Mouse (Mus musculus): ENCODE results near the gene Dolpp1. TPM values are rescaled to one million over a fixed set of nuclear protein-coding genes. Genes with fewer than 3 reads are reported as not detected.

The Dolpp1 gene
- polyA plus RNA-seq, 1 experiment from 2014 or later: 34.6 TPM

- no peak overlapping the region for H3K4me2 ChIP-seq (replicated peaks)
- peaks cover 16% of the 10 kb centered on the region for H3K4me1 ChIP-seq
- H3K4me3 ChIP-seq (replicated peaks): no peak overlapping the region
- WGBS: 80% methylated on average over 10 of the region's 10 CpGs
- no peaks in the 10 kb centered on the region for H3K27me3 ChIP-seq
- H3K9me3 ChIP-seq (replicated peaks): no peaks in the 10 kb centered on the region
- H3K27ac ChIP-seq (replicated peaks): no peak overlapping the region
- H3K36me3 ChIP-seq: peaks cover 60% of the 10 kb centered on the region
- H3K9ac ChIP-seq: no peak overlapping the region
- no peak for ATAC-seq (ENCODE audit: insufficient number of reproducible peaks, low FRiP score, low TSS enrichment, low read depth)
These were observed 6.0 kb downstream of the Dolpp1 start for GRCm38 (mm10) chr2:30397986-30398512.

DNA sequence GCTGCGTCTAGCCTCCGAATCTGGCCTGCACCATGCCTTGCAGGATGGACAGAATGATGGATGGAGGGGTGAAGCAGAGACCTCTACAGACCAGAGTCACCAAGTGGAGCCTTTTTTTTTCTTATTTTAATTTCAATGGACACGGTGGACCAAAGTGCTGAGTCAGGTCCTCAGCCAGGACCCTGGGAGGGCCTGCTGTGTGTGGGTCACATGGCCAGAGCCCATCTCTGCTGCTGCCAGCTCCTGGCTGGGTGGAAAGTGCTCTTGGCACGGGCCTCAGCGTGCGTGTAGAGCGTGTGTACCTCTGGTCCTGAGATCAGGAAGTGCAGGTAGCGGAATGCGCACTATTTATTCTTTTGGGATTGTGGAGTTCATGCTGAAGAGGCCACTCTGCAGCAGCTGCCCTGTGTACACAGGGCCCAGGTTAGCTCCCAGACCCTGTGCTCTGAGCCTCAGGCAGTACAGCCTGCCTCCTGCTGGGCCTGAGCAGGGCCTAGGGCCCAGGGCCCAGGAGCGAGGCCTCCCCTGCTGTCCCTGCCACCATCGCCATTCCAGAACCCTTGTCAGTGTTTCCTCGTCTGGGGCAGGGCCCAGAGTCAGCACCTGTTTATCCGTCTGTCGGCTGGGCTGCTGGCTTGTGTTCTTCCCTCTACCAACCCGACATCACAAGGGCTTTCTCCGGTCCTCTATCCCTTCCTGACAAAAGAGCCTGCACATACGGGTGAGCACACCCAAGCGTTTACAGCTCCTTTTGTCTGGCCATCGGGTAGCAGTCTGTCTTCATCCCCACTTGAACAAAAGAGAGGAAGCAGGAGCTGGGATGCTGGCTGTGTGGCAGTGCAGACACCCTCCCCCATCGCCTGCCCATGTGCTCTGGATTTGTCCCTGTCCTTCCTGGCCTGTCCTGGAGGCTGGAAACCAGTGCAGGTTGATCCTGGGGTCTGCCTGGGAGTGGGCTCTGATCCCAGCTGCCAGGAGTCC, 7.4 kb downstream of the Dolpp1 start:
- Histone ChIP-seq H3K4me2 (replicated peaks) (no peak overlapping the region), H3K4me3 (replicated peaks) (no peak overlapping the region), H3K9me3 (replicated peaks) (no peaks in the 10 kb centered on the region), H3K4me1 (0 out of 2 replicates have a peak, but pooled peaks cover 4% of the 10 kb centered on the region), H3K27me3 (no peaks in the 10 kb centered on the region), H3K36me3 (peaks cover 73% of the 10 kb centered on the region), H3K9ac (no peak overlapping the region), H3K27ac (replicated peaks) (no peak overlapping the region)
- no peak for ATAC-seq (ENCODE audit: insufficient number of reproducible peaks, low FRiP score, low TSS enrichment, low read depth)
- WGBS: 55% methylated on average over 20 of the region's 20 CpGs

DNA sequence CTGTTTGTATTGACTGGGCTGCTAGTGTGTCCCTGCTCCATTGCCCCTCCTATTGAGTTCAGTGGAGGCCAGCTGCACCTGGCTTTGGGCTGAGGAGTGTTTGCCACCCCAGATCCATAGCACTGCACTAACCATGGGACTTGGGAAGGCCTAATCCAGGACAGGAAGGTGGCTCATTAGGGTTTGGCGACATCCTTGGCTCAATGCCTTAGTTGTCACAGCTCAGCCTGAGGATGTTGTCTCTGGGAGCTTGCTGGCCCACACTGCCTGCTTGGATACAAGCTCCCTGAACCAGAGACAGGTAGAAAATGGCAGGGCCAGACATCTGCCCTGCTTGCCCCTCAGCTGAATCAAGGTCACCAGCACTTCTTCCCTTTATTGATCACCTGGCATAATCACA, 9.5 kb downstream of the Dolpp1 start:
- Histone ChIP-seq H3K27ac (replicated peaks) (no peak overlapping the region), H3K9ac (no peak overlapping the region), H3K9me3 (replicated peaks) (no peaks in the 10 kb centered on the region), H3K4me3 (replicated peaks) (no peak overlapping the region), H3K4me2 (replicated peaks) (no peak overlapping the region), H3K4me1 (0 out of 2 replicates have a peak, but pooled peaks cover 4% of the 10 kb centered on the region), H3K36me3 (peaks cover 86% of the 10 kb centered on the region), H3K27me3 (no peaks in the 10 kb centered on the region)
- WGBS: 67% methylated on average over 1 of the region's 1 CpGs
- ATAC-seq (ENCODE audit: insufficient number of reproducible peaks, low FRiP score, low TSS enrichment, low read depth): no peak

GRCm38 (mm10) chr2:30402351-30402826, 10.3 kb downstream of the Dolpp1 start:
- no peak overlapping the region for H3K27ac ChIP-seq (replicated peaks)
- H3K4me1 ChIP-seq: 0 out of 2 replicates have a peak, but pooled peaks cover 4% of the 10 kb centered on the region
- H3K4me3 ChIP-seq (replicated peaks): no peak overlapping the region
- H3K36me3 ChIP-seq: peaks cover 84% of the 10 kb centered on the region
- no peak overlapping the region for H3K9ac ChIP-seq
- H3K9me3 ChIP-seq (replicated peaks): no peaks in the 10 kb centered on the region
- ATAC-seq (ENCODE audit: insufficient number of reproducible peaks, low FRiP score, low TSS enrichment, low read depth): no peak
- H3K27me3 ChIP-seq: no peaks in the 10 kb centered on the region
- no peak overlapping the region for H3K4me2 ChIP-seq (replicated peaks)
- WGBS: 90% methylated on average over 9 of the region's 9 CpGs

- Histone ChIP-seq H3K36me3 (peaks cover 84% of the 10 kb centered on the region), H3K4me2 (replicated peaks) (no peak overlapping the region), H3K27me3 (no peaks in the 10 kb centered on the region), H3K4me1 (0 out of 2 replicates have a peak, but pooled peaks cover 4% of the 10 kb centered on the region), H3K9ac (no peak overlapping the region), H3K9me3 (replicated peaks) (no peaks in the 10 kb centered on the region), H3K27ac (replicated peaks) (no peak overlapping the region), H3K4me3 (replicated peaks) (no peak overlapping the region)
- WGBS: 77% methylated on average over 2 of the region's 2 CpGs
- ATAC-seq (ENCODE audit: insufficient number of reproducible peaks, low FRiP score, low TSS enrichment, low read depth): no peak
These were observed 10.8 kb downstream of the Dolpp1 start for GRCm38 (mm10) chr2:30402843-30403242.

- no peak overlapping the region for H3K4me2 ChIP-seq (replicated peaks)
- no peak overlapping the region for H3K27ac ChIP-seq (replicated peaks)
- 0 out of 2 replicates have a peak, but pooled peaks cover 4% of the 10 kb centered on the region for H3K4me1 ChIP-seq
- no peak for ATAC-seq (ENCODE audit: insufficient number of reproducible peaks, low FRiP score, low TSS enrichment, low read depth)
- H3K27me3 ChIP-seq: no peaks in the 10 kb centered on the region
- no peaks in the 10 kb centered on the region for H3K9me3 ChIP-seq (replicated peaks)
- WGBS: 92% methylated on average over 1 of the region's 1 CpGs
- H3K9ac ChIP-seq: no peak overlapping the region
- peaks cover 86% of the 10 kb centered on the region for H3K36me3 ChIP-seq
- no peak overlapping the region for H3K4me3 ChIP-seq (replicated peaks)
These were observed 11.8 kb downstream of the Dolpp1 start for GRCm38 (mm10) chr2:30403870-30404269.

GRCm38 (mm10) chr2:30407221-30407620, 15.2 kb downstream of the Dolpp1 start:
- WGBS: 79% methylated on average over 2 of the region's 2 CpGs
- H3K9me3 ChIP-seq (replicated peaks): no peaks in the 10 kb centered on the region
- H3K9ac ChIP-seq: no peak overlapping the region
- H3K27ac ChIP-seq (replicated peaks): no peak overlapping the region
- H3K4me2 ChIP-seq (replicated peaks): no peak overlapping the region
- peaks cover 63% of the 10 kb centered on the region for H3K36me3 ChIP-seq
- H3K4me3 ChIP-seq (replicated peaks): no peak overlapping the region
- H3K27me3 ChIP-seq: no peaks in the 10 kb centered on the region
- no peaks in the 10 kb centered on the region for H3K4me1 ChIP-seq
- no peak for ATAC-seq (ENCODE audit: insufficient number of reproducible peaks, low FRiP score, low TSS enrichment, low read depth)

DNA sequence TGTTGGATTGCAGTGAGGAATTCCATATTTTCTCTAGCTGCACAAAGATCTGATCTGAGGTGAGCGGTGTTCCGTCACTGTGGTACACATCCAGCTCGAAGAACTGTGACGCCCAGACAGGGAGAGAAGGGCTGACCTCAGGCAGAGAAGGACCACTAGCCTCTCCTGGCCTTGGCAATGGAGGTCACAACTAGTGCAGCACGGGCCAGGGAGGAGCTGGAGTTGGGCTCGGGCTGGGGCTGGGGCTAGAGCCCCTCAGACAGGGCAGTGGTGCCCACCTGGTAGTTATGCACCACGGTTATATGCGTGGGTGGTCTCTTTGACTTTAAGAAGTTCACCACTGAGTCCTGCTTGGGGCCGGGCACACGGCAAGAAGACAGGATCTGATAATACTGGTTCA, 15.7 kb downstream of the Dolpp1 start:
- Histone ChIP-seq H3K9ac (no peak overlapping the region), H3K4me1 (no peaks in the 10 kb centered on the region), H3K9me3 (replicated peaks) (no peaks in the 10 kb centered on the region), H3K4me3 (replicated peaks) (no peak overlapping the region), H3K4me2 (replicated peaks) (no peak overlapping the region), H3K36me3 (peaks cover 59% of the 10 kb centered on the region), H3K27ac (replicated peaks) (no peak overlapping the region), H3K27me3 (no peaks in the 10 kb centered on the region)
- ATAC-seq (ENCODE audit: insufficient number of reproducible peaks, low FRiP score, low TSS enrichment, low read depth): no peak
- WGBS: 91% methylated on average over 10 of the region's 10 CpGs

GRCm38 (mm10) chr2:30408452-30409100, 16.5 kb downstream of the Dolpp1 start:
- Histone ChIP-seq H3K9ac (no peak overlapping the region), H3K27ac (replicated peaks) (no peak overlapping the region), H3K27me3 (no peaks in the 10 kb centered on the region), H3K4me2 (replicated peaks) (no peak overlapping the region), H3K36me3 (peaks cover 51% of the 10 kb centered on the region), H3K4me1 (peaks cover 2% of the 10 kb centered on the region), H3K9me3 (replicated peaks) (no peaks in the 10 kb centered on the region), H3K4me3 (replicated peaks) (no peak overlapping the region)
- WGBS: 80% methylated on average over 8 of the region's 8 CpGs
- ATAC-seq (ENCODE audit: insufficient number of reproducible peaks, low FRiP score, low TSS enrichment, low read depth): no peak

DNA sequence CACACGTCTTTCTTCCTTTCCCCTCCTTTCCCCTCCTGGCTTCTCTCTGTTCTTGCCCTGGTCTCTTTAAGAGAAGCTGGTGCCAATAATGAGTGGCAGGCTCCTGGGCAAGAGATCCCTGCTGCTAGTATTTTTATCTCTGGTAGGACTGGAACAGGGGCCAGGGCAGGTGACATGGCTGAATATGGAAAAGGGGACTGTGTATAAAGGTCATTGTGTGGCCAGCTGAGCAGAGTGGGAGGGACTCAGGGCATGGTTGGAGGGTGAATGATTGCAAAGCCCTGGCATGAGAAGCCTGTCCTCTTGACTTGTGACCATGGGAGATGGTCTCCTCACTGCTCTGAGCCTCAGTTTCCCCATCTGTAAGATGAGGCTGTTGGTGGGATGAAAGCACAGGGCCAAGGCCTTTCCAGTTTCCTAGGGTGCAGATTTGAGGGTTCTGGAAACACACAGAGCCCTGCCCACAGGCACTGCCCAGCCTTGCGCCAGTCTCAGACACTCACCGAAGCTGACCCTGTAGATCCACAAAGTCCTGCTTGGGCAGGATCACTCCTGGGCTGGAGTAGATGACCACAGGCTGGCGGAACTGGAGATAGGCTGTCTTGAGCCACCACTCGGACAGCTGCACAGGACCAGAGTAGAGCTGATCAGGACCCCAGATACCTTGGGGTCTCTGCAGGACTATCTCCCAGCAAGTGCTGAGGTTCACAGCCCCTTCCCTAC, 17.6 kb downstream of the Dolpp1 start:
- Histone ChIP-seq H3K27ac (replicated peaks) (no peak overlapping the region), H3K36me3 (peaks cover 43% of the 10 kb centered on the region), H3K9ac (no peak overlapping the region), H3K9me3 (replicated peaks) (no peaks in the 10 kb centered on the region), H3K27me3 (no peaks in the 10 kb centered on the region), H3K4me3 (replicated peaks) (no peak overlapping the region), H3K4me1 (peaks cover 12% of the 10 kb centered on the region), H3K4me2 (replicated peaks) (no peak overlapping the region)
- ATAC-seq (ENCODE audit: insufficient number of reproducible peaks, low FRiP score, low TSS enrichment, low read depth): no peak
- 86% methylated on average over 5 of the region's 5 CpGs for WGBS

All from embryonic facial prominence, embryonic 15.5 days (tissue).